Mouse (Mus musculus) midbrain, embryonic 14.5 days (tissue): ENCODE data around the gene Olfr1442. TPM values are rescaled to one million over a fixed set of nuclear protein-coding genes. Genes with fewer than 3 reads are reported as not detected.
"Not testable (repeated sequence)": the region's sequence is repeated elsewhere in the genome, so short reads cannot be mapped to it uniquely, and the experiment has no call there.

Source experiments
- ATAC-seq: fragments of 200-750 bp; cut with Nextera tagmentation; 2 replicates; pipeline ENCODE4 v1.8.0; 2017; ENCODE audit warnings: moderate number of reproducible peaks, moderate library complexity; ENCODE audit not compliant: low FRiP score, low TSS enrichment
- DNase-seq: peaks from one replicate; pipeline ENCODE4 v3.0.0-alpha.2; 2015
- H3K27ac ChIP-seq: fragments of 300-500 bp; sonication (generic); replicated peaks from 2 replicates; pipeline ENCODE4 v1.5.1; 2014; ENCODE audit warnings: mild to moderate bottlenecking, low read depth, low read length, moderate library complexity
- H3K27me3 ChIP-seq: fragments of 300-500 bp; sonication (generic); 2 replicates; pipeline ENCODE4 v1.6.1; 2014; ENCODE audit warnings: low read length, control low read depth, mixed read lengths; ENCODE audit not compliant: control insufficient read depth, insufficient read depth
- H3K36me3 ChIP-seq: fragments of 300-500 bp; sonication (generic); 2 replicates; pipeline ENCODE4 v1.6.1; 2014; ENCODE audit warnings: low read length, control low read depth; ENCODE audit not compliant: control insufficient read depth, insufficient read depth
- H3K4me1 ChIP-seq: fragments of 300-500 bp; sonication (generic); 2 replicates; pipeline ENCODE4 v1.6.1; 2014; ENCODE audit warnings: mild to moderate bottlenecking, antibody characterized with exemption, low read length, control low read depth; ENCODE audit not compliant: control insufficient read depth, insufficient read depth
- H3K4me2 ChIP-seq: fragments of 300-500 bp; sonication (generic); 2 replicates; pipeline ENCODE4 v1.6.1; 2014; ENCODE audit warnings: mild to moderate bottlenecking, low read length, moderate library complexity
- H3K4me3 ChIP-seq: fragments of 300-500 bp; sonication (generic); replicated peaks from 2 replicates; pipeline ENCODE4 v1.5.1; 2014; ENCODE audit warnings: low read depth, low read length
- H3K9ac ChIP-seq: fragments of 300-500 bp; sonication (generic); replicated peaks from 2 replicates; pipeline ENCODE4 v1.6.1; 2014; ENCODE audit warnings: mild to moderate bottlenecking, low read length, moderate library complexity
- H3K9me3 ChIP-seq: fragments of 300-500 bp; sonication (generic); 2 replicates; pipeline ENCODE4 v1.6.1; 2016; ENCODE audit warnings: low read length, control low read depth, mixed read lengths; ENCODE audit not compliant: control insufficient read depth
- WGBS: fragments of 180-500 bp; shearing (Covaris S2); extraction: QIAGEN DNeasy Blood & Tissue Kit; methylation state at CpG from one replicate; pipeline ENCODE4 v1.1.7; 2014; 5-methylcytosine and 5-hydroxymethylcytosine counted together
- polyA plus RNA-seq: library from polyadenylated mRNA; unstranded; fragments of >200 nt; fragmentation: Nextera tagmentation; extraction: Ambion mirVana; gene quantifications from 2 replicates; pipeline ENCODE4 v1.2.1, GENCODE M21; 2014

Gene Olfr1442
- polyA plus RNA-seq, 1 experiment from 2014 or later, result not detected

- Histone ChIP-seq H3K36me3 (no peaks in the 10 kb centered on the region), H3K9ac (no peak overlapping the region), H3K4me2 (no peak overlapping the region), H3K27me3 (no peaks in the 10 kb centered on the region), H3K27ac (no peak overlapping the region), H3K4me3 (no peak overlapping the region), H3K9me3 (no peaks in the 10 kb centered on the region), H3K4me1 (no peaks in the 10 kb centered on the region)
- WGBS, result 75% methylated on average over 2 of the region's 2 CpGs
- no peak for ATAC-seq
- no peak for DNase-seq
These were observed 50.2 kb downstream of the Olfr1442 start for GRCm38 (mm10) chr19:12720463-12720862.

GRCm38 (mm10) chr19:12720919-12721318, 50.7 kb downstream of the Olfr1442 start:
- H3K27me3 ChIP-seq, ATAC-seq, H3K4me1 ChIP-seq, H3K4me3 ChIP-seq, DNase-seq, H3K4me2 ChIP-seq, H3K27ac ChIP-seq, H3K36me3 ChIP-seq, H3K9ac ChIP-seq, H3K9me3 ChIP-seq: not testable (repeated sequence)
- 92% methylated on average over 5 of the region's 5 CpGs for WGBS

- not testable (repeated sequence) for H3K36me3 ChIP-seq, ATAC-seq, H3K27ac ChIP-seq, H3K9me3 ChIP-seq, H3K9ac ChIP-seq, DNase-seq, H3K4me2 ChIP-seq, H3K4me3 ChIP-seq, H3K27me3 ChIP-seq, H3K4me1 ChIP-seq
- WGBS, result 92% methylated on average over 7 of the region's 7 CpGs
These were observed 51.4 kb downstream of the Olfr1442 start for GRCm38 (mm10) chr19:12721596-12721995.

GRCm38 (mm10) chr19:12722308-12722707, 52.1 kb downstream of the Olfr1442 start:
- no peak for DNase-seq
- WGBS, result 75% methylated on average over 2 of the region's 3 CpGs
- H3K9ac ChIP-seq, result no peak overlapping the region

GRCm38 (mm10) chr19:12725851-12726250, 55.6 kb downstream of the Olfr1442 start:
- no peak overlapping the region for H3K27ac ChIP-seq
- no peaks in the 10 kb centered on the region for H3K9me3 ChIP-seq
- 98% methylated on average over 1 of the region's 1 CpGs for WGBS
- no peak overlapping the region for H3K4me2 ChIP-seq
- DNase-seq, result no peak
- H3K9ac ChIP-seq, result no peak overlapping the region
- no peaks in the 10 kb centered on the region for H3K36me3 ChIP-seq
- no peaks in the 10 kb centered on the region for H3K4me1 ChIP-seq
- no peak overlapping the region for H3K4me3 ChIP-seq
- H3K27me3 ChIP-seq, result no peaks in the 10 kb centered on the region
- ATAC-seq, result no peak

More at GRCm38 (mm10) chr19:12722308-12722707, 52.1 kb downstream of the Olfr1442 start:
- no peak for ATAC-seq
- no peaks in the 10 kb centered on the region for H3K4me1 ChIP-seq
- no peaks in the 10 kb centered on the region for H3K9me3 ChIP-seq
- no peaks in the 10 kb centered on the region for H3K36me3 ChIP-seq
- no peaks in the 10 kb centered on the region for H3K27me3 ChIP-seq
- H3K4me2 ChIP-seq, result no peak overlapping the region
- H3K4me3 ChIP-seq, result no peak overlapping the region
- H3K27ac ChIP-seq, result no peak overlapping the region

Other genes with a start within 250 kb of the Olfr1442 start
- gene Pfpl, start 242.5 kb upstream of the Olfr1442 start, polyA plus RNA-seq, result not detected in 2 replicates
- gene Mpeg1, start 209.7 kb upstream of the Olfr1442 start, polyA plus RNA-seq, result 1.00 and 1.1 TPM in 2 replicates
- gene Dtx4, start 169.0 kb upstream of the Olfr1442 start, polyA plus RNA-seq, result 35.7 and 46.0 TPM in 2 replicates
- gene Fam111a, start 124.7 kb upstream of the Olfr1442 start, polyA plus RNA-seq, result 4.5 and 8.3 TPM in 2 replicates
- gene Gm4952, start 70.5 kb upstream of the Olfr1442 start, polyA plus RNA-seq, result 0.12 TPM in 1 of 2 replicates, not detected in the other
- gene Glyat, start 37.1 kb upstream of the Olfr1442 start, polyA plus RNA-seq, result not detected in 2 replicates
- gene Olfr1443, start 7.7 kb downstream of the Olfr1442 start, polyA plus RNA-seq, result not detected in 2 replicates
- not detected in 2 replicates for gene Keg1, start 25.3 kb downstream of the Olfr1442 start, polyA plus RNA-seq
- 1.9 TPM in 1 of 2 replicates, not detected in the other for gene Cntf, start 95.2 kb downstream of the Olfr1442 start, polyA plus RNA-seq
- gene Zfp91, start 125.7 kb downstream of the Olfr1442 start, polyA plus RNA-seq, result 10.6 and 15.3 TPM in 2 replicates
- gene Lpxn, start 125.8 kb downstream of the Olfr1442 start, polyA plus RNA-seq, result 0.46 and 1.3 TPM in 2 replicates
- not detected in 2 replicates for gene Gm5244, start 176.2 kb downstream of the Olfr1442 start, polyA plus RNA-seq
- gene Olfr1444, start 186.8 kb downstream of the Olfr1442 start, polyA plus RNA-seq, result not detected in 2 replicates
- gene Olfr1445, start 213.4 kb downstream of the Olfr1442 start, polyA plus RNA-seq, result not detected in 2 replicates
- gene Olfr1446, start 223.1 kb downstream of the Olfr1442 start, polyA plus RNA-seq, result not detected in 2 replicates
- not detected in 2 replicates for gene Olfr1447, start 233.3 kb downstream of the Olfr1442 start, polyA plus RNA-seq